Mouse (Mus musculus) liver, embryonic 15.5 days (tissue): ENCODE measurements at regions not wholly inside any gene's neighbourhood (a gene's known extent, or its start where the extent isn't known, plus 50 kb on each side); places are given as distances from the start of the nearest gene placed in this dataset.

Source experiments
- ATAC-seq: fragments of 200-750 bp; cut with Nextera tagmentation; 2 replicates; pipeline ENCODE4 v1.8.0; 2017; ENCODE audit warnings: moderate number of reproducible peaks, mild to moderate bottlenecking, moderate library complexity; ENCODE audit not compliant: insufficient read depth
- H3K27ac ChIP-seq: fragments of 300-500 bp; sonication (generic); replicated peaks from 2 replicates; pipeline ENCODE4 v1.5.1; 2015; ENCODE audit warnings: mild to moderate bottlenecking, inconsistent platforms
- H3K27me3 ChIP-seq: fragments of 300-500 bp; sonication (generic); 2 replicates; pipeline ENCODE4 v1.6.1; 2015; ENCODE audit warnings: mild to moderate bottlenecking, inconsistent platforms
- H3K36me3 ChIP-seq: fragments of 300-500 bp; sonication (generic); replicated peaks from 2 replicates; pipeline ENCODE4 v1.6.1; 2015; ENCODE audit warnings: moderate library complexity, mild to moderate bottlenecking, inconsistent platforms
- H3K4me1 ChIP-seq: fragments of 300-500 bp; sonication (generic); replicated peaks from 2 replicates; pipeline ENCODE4 v1.6.1; 2015; ENCODE audit warnings: inconsistent platforms
- H3K4me2 ChIP-seq: fragments of 300-500 bp; sonication (generic); 2 replicates; pipeline ENCODE4 v1.6.1; 2015; ENCODE audit warnings: moderate library complexity, mild to moderate bottlenecking, inconsistent platforms
- H3K4me3 ChIP-seq: fragments of 300-500 bp; sonication (generic); replicated peaks from 2 replicates; pipeline ENCODE4 v1.5.1; 2015; ENCODE audit warnings: mild to moderate bottlenecking, inconsistent platforms
- H3K9ac ChIP-seq: fragments of 300-500 bp; sonication (generic); 2 replicates; pipeline ENCODE4 v1.6.1; 2015; ENCODE audit warnings: moderate library complexity, mild to moderate bottlenecking, inconsistent platforms
- H3K9me3 ChIP-seq: fragments of 300-500 bp; sonication (generic); replicated peaks from 2 replicates; pipeline ENCODE4 v1.6.1; 2016; ENCODE audit warnings: inconsistent platforms
- WGBS: fragments of 180-500 bp; shearing (Covaris S2); methylation state at CpG from one replicate; pipeline ENCODE4 v1.1.7; 2015; ENCODE audit warnings: mixed read lengths; ENCODE audit not compliant: insufficient replicate concordance; 5-methylcytosine and 5-hydroxymethylcytosine counted together

- H3K4me3 ChIP-seq, result no peak overlapping the region
- no peaks in the 10 kb centered on the region for H3K9me3 ChIP-seq
- H3K36me3 ChIP-seq, result no peaks in the 10 kb centered on the region
- H3K27me3 ChIP-seq, result no peaks in the 10 kb centered on the region
- H3K4me1 ChIP-seq, result no peaks in the 10 kb centered on the region
- no peak overlapping the region for H3K27ac ChIP-seq
- ATAC-seq, result no peak
- WGBS, result 58% methylated on average over 6 of the region's 6 CpGs
- H3K9ac ChIP-seq, result no peak overlapping the region
- H3K4me2 ChIP-seq, result no peak overlapping the region
Measured at GRCm38 (mm10) chr1:76018588-76018987, 472.5 kb downstream of the Slc4a3 start.

- ATAC-seq, result peak; percentile 68
- no peak overlapping the region for H3K4me3 ChIP-seq
- 58% methylated on average over 11 of the region's 11 CpGs for WGBS
- H3K4me2 ChIP-seq, result no peak overlapping the region
- no peak overlapping the region for H3K27ac ChIP-seq
- H3K9ac ChIP-seq, result no peak overlapping the region
- no peaks in the 10 kb centered on the region for H3K9me3 ChIP-seq
- H3K27me3 ChIP-seq, result no peaks in the 10 kb centered on the region
- H3K4me1 ChIP-seq, result no peaks in the 10 kb centered on the region
- no peaks in the 10 kb centered on the region for H3K36me3 ChIP-seq
Measured at GRCm38 (mm10) chr1:76019071-76019470, 473.0 kb downstream of the Slc4a3 start.

- no peak for ATAC-seq
- no peaks in the 10 kb centered on the region for H3K4me1 ChIP-seq
- 49% methylated on average over 3 of the region's 3 CpGs for WGBS
- no peak overlapping the region for H3K27ac ChIP-seq
- no peak overlapping the region for H3K4me2 ChIP-seq
- no peaks in the 10 kb centered on the region; the same call in 1 of the 2 replicates for H3K9me3 ChIP-seq
- H3K4me3 ChIP-seq, result no peak overlapping the region
- H3K36me3 ChIP-seq, result no peaks in the 10 kb centered on the region
- H3K27me3 ChIP-seq, result no peaks in the 10 kb centered on the region
- no peak overlapping the region for H3K9ac ChIP-seq
Measured at GRCm38 (mm10) chr1:76024650-76025049, 478.6 kb downstream of the Slc4a3 start.

GRCm38 (mm10) chr1:76025389-76025788 lies 479.3 kb downstream of the Slc4a3 start:
- WGBS, result 61% methylated on average over 4 of the region's 4 CpGs
- ATAC-seq, result no peak
- H3K27ac ChIP-seq, result no peak overlapping the region
- H3K27me3 ChIP-seq, result no peaks in the 10 kb centered on the region
- no peaks in the 10 kb centered on the region for H3K4me1 ChIP-seq
- H3K4me2 ChIP-seq, result no peak overlapping the region
- no peaks in the 10 kb centered on the region; the same call in 1 of the 2 replicates for H3K9me3 ChIP-seq
- H3K4me3 ChIP-seq, result no peak overlapping the region
- no peak overlapping the region for H3K9ac ChIP-seq
- no peaks in the 10 kb centered on the region for H3K36me3 ChIP-seq

GRCm38 (mm10) chr1:76029059-76029458 lies 483.0 kb downstream of the Slc4a3 start:
- no peaks in the 10 kb centered on the region for H3K27me3 ChIP-seq
- no peak overlapping the region for H3K4me3 ChIP-seq
- no peak overlapping the region for H3K27ac ChIP-seq
- no peaks in the 10 kb centered on the region for H3K4me1 ChIP-seq
- no peak overlapping the region for H3K4me2 ChIP-seq
- no peaks in the 10 kb centered on the region; the same call in 1 of the 2 replicates for H3K9me3 ChIP-seq
- H3K36me3 ChIP-seq, result no peaks in the 10 kb centered on the region
- H3K9ac ChIP-seq, result no peak overlapping the region
- ATAC-seq, result no peak
- WGBS, result 54% methylated on average over 1 of the region's 1 CpGs

GRCm38 (mm10) chr1:76031171-76031922 lies 485.3 kb downstream of the Slc4a3 start:
- Histone ChIP-seq H3K4me1 (no peaks in the 10 kb centered on the region), H3K27ac (no peak overlapping the region), H3K36me3 (no peaks in the 10 kb centered on the region), H3K9me3 (no peaks in the 10 kb centered on the region; the same call in 1 of the 2 replicates), H3K4me3 (no peak overlapping the region), H3K4me2 (no peak overlapping the region), H3K27me3 (no peaks in the 10 kb centered on the region), H3K9ac (no peak overlapping the region)
- 35% methylated on average over 11 of the region's 11 CpGs for WGBS
- ATAC-seq, result no peak

- H3K27ac ChIP-seq, result no peak overlapping the region
- 48% methylated on average over 4 of the region's 4 CpGs for WGBS
- H3K9me3 ChIP-seq, result no peaks in the 10 kb centered on the region; the same call in 1 of the 2 replicates
- no peak overlapping the region for H3K4me2 ChIP-seq
- ATAC-seq, result no peak
- H3K27me3 ChIP-seq, result no peaks in the 10 kb centered on the region
- no peaks in the 10 kb centered on the region for H3K4me1 ChIP-seq
- H3K9ac ChIP-seq, result no peak overlapping the region
- H3K4me3 ChIP-seq, result no peak overlapping the region
- no peaks in the 10 kb centered on the region for H3K36me3 ChIP-seq
Measured at GRCm38 (mm10) chr1:76031923-76032285, 485.8 kb downstream of the Slc4a3 start.

GRCm38 (mm10) chr1:76032626-76033025 lies 486.6 kb downstream of the Slc4a3 start:
- no peak overlapping the region for H3K4me3 ChIP-seq
- H3K9me3 ChIP-seq, result no peaks in the 10 kb centered on the region
- no peaks in the 10 kb centered on the region for H3K27me3 ChIP-seq
- H3K36me3 ChIP-seq, result no peaks in the 10 kb centered on the region
- H3K27ac ChIP-seq, result no peak overlapping the region
- no peak for ATAC-seq
- H3K4me2 ChIP-seq, result no peak overlapping the region
- 50% methylated on average over 3 of the region's 3 CpGs for WGBS
- no peaks in the 10 kb centered on the region for H3K4me1 ChIP-seq
- no peak overlapping the region for H3K9ac ChIP-seq

GRCm38 (mm10) chr1:76036316-76036715 lies 490.2 kb downstream of the Slc4a3 start:
- ATAC-seq, result no peak
- Histone ChIP-seq H3K36me3 (no peaks in the 10 kb centered on the region), H3K4me3 (no peak overlapping the region), H3K9me3 (no peaks in the 10 kb centered on the region), H3K4me1 (no peaks in the 10 kb centered on the region), H3K4me2 (no peak overlapping the region), H3K27ac (no peak overlapping the region), H3K27me3 (no peaks in the 10 kb centered on the region), H3K9ac (no peak overlapping the region)
- WGBS, result 40% methylated on average over 3 of the region's 3 CpGs

GRCm38 (mm10) chr1:76039029-76039655 lies 493.1 kb downstream of the Slc4a3 start:
- Histone ChIP-seq H3K9me3 (no peaks in the 10 kb centered on the region), H3K27ac (no peak overlapping the region), H3K9ac (no peak overlapping the region), H3K36me3 (no peaks in the 10 kb centered on the region), H3K4me2 (no peak overlapping the region), H3K4me1 (no peaks in the 10 kb centered on the region), H3K27me3 (no peaks in the 10 kb centered on the region), H3K4me3 (no peak overlapping the region)
- no peak for ATAC-seq
- WGBS, result 43% methylated on average over 4 of the region's 4 CpGs

- Histone ChIP-seq H3K9me3 (no peaks in the 10 kb centered on the region), H3K4me2 (no peak overlapping the region), H3K27me3 (no peaks in the 10 kb centered on the region), H3K27ac (no peak overlapping the region), H3K36me3 (no peaks in the 10 kb centered on the region), H3K9ac (no peak overlapping the region), H3K4me1 (no peaks in the 10 kb centered on the region), H3K4me3 (no peak overlapping the region)
- WGBS, result 57% methylated on average over 4 of the region's 4 CpGs
- ATAC-seq, result no peak
Measured at GRCm38 (mm10) chr1:76039661-76040060, 493.6 kb downstream of the Slc4a3 start.
